Mouse (Mus musculus) small intestine, adult 2 months (tissue): ENCODE results near the gene Gemin7. TPM values are rescaled to one million over a fixed set of nuclear protein-coding genes. Genes with fewer than 3 reads are reported as not detected.

Source experiments
- H3K27ac ChIP-seq: fragments of 200-500 bp; 2 replicates; pipeline ENCODE4 v1.5.1; 2012; ENCODE audit warnings: low read depth, low read length, control low read depth, inconsistent platforms; ENCODE audit not compliant: insufficient read depth
- H3K27me3 ChIP-seq: fragments of 200-500 bp; 2 replicates; pipeline ENCODE4 v1.6.1; 2012; ENCODE audit warnings: mild to moderate bottlenecking, moderate library complexity, low read length, inconsistent platforms; ENCODE audit not compliant: control insufficient read depth, insufficient read depth
- H3K36me3 ChIP-seq: fragments of 200-500 bp; 2 replicates; pipeline ENCODE4 v1.6.1; 2012; ENCODE audit warnings: mild to moderate bottlenecking, low read length, control low read depth, inconsistent platforms; ENCODE audit not compliant: control insufficient read depth, insufficient read depth
- H3K4me1 ChIP-seq: fragments of 200-500 bp; 2 replicates; pipeline ENCODE4 v1.6.1; 2012; ENCODE audit warnings: low read length, inconsistent platforms, mixed read lengths; ENCODE audit not compliant: control insufficient read depth, insufficient read depth, insufficient read length
- H3K4me3 ChIP-seq: fragments of 200-500 bp; 2 replicates; pipeline ENCODE4 v1.5.1; 2012; ENCODE audit warnings: low read depth, mild to moderate bottlenecking, control low read depth, inconsistent platforms, low read length, moderate library complexity
- CTCF ChIP-seq: fragments of 200-500 bp; IDR thresholded peaks from 2 replicates; pipeline ENCODE4 v1.5.1; 2012; ENCODE audit warnings: low read depth, mild to moderate bottlenecking, control low read depth, inconsistent platforms, low read length, moderate library complexity, mixed read lengths; ENCODE audit not compliant: insufficient replicate concordance, insufficient read length; ENCODE audit errors: extremely low read depth
- POLR2A ChIP-seq: fragments of 200-500 bp; IDR thresholded peaks from 2 replicates; pipeline ENCODE4 v1.6.1; 2012; ENCODE audit warnings: low read depth, mild to moderate bottlenecking, control low read depth, inconsistent platforms, low read length, moderate library complexity
- WGBS: fragments of 180-500 bp; shearing (Covaris S2); methylation state at CpG from one replicate; pipeline ENCODE4 v1.1.7; 2018; 5-methylcytosine and 5-hydroxymethylcytosine counted together
- polyA plus RNA-seq: library from polyadenylated mRNA; depleted of rRNA; stranded (reverse); fragments of >200 nt; gene quantifications from 2 replicates; pipeline ENCODE4 v1.2.3, GENCODE M21; 2012

Gemin7 gene
- polyA plus RNA-seq, 1 experiment: 146 TPM

GRCm38 (mm10) chr7:19546007-19546406, 31.4 kb downstream of the Gemin7 start:
- Histone ChIP-seq H3K4me1 (peaks cover 12% of the 10 kb centered on the region; the same call in 1 of the 2 replicates), H3K36me3 (no peaks in the 10 kb centered on the region), H3K4me3 (no peak overlapping the region), H3K27ac (no peak overlapping the region), H3K27me3 (no peaks in the 10 kb centered on the region)
- 17% methylated on average over 3 of the region's 3 CpGs for WGBS
- TF ChIP-seq POLR2A (no peak), CTCF (no peak)

GRCm38 (mm10) chr7:19543584-19543983, 33.8 kb downstream of the Gemin7 start:
- Histone ChIP-seq H3K27ac (no peak overlapping the region), H3K4me1 (peaks cover 12% of the 10 kb centered on the region; the same call in 1 of the 2 replicates), H3K36me3 (no peaks in the 10 kb centered on the region), H3K4me3 (no peak overlapping the region), H3K27me3 (no peaks in the 10 kb centered on the region)
- TF ChIP-seq POLR2A (no peak), CTCF (peak; percentile 45; the same call in 1 of the 2 replicates)
- WGBS: 25% methylated on average over 6 of the region's 6 CpGs

GRCm38 (mm10) chr7:19542155-19542691, 35.2 kb downstream of the Gemin7 start:
- Histone ChIP-seq H3K27me3 (no peaks in the 10 kb centered on the region), H3K4me3 (no peak overlapping the region), H3K27ac (no peak overlapping the region), H3K4me1 (peaks cover 6% of the 10 kb centered on the region; the same call in 1 of the 2 replicates), H3K36me3 (no peaks in the 10 kb centered on the region)
- TF ChIP-seq POLR2A: no peak
- TF ChIP-seq CTCF: no peak
- WGBS: 55% methylated on average over 8 of the region's 8 CpGs

GRCm38 (mm10) chr7:19541681-19542154, 35.7 kb downstream of the Gemin7 start:
- no peak overlapping the region for H3K27ac ChIP-seq
- TF ChIP-seq CTCF (no peak), POLR2A (no peak)
- no peaks in the 10 kb centered on the region for H3K36me3 ChIP-seq
- H3K4me3 ChIP-seq: no peak overlapping the region
- peaks cover 3% of the 10 kb centered on the region; the same call in 1 of the 2 replicates for H3K4me1 ChIP-seq
- H3K27me3 ChIP-seq: no peaks in the 10 kb centered on the region
- WGBS: 76% methylated on average over 7 of the region's 7 CpGs

GRCm38 (mm10) chr7:19540771-19541566, 36.4 kb downstream of the Gemin7 start:
- no peak for TF ChIP-seq POLR2A
- WGBS: 46% methylated on average over 2 of the region's 2 CpGs
- H3K36me3 ChIP-seq: no peaks in the 10 kb centered on the region
- no peaks in the 10 kb centered on the region; the same call in 1 of the 2 replicates for H3K4me1 ChIP-seq
- H3K4me3 ChIP-seq: no peak overlapping the region
- no peak overlapping the region for H3K27ac ChIP-seq
- no peaks in the 10 kb centered on the region for H3K27me3 ChIP-seq

- Histone ChIP-seq H3K36me3 (peaks cover 41% of the 10 kb centered on the region), H3K27me3 (no peaks in the 10 kb centered on the region), H3K27ac (no peak overlapping the region), H3K4me1 (peaks cover 3% of the 10 kb centered on the region), H3K4me3 (no peak overlapping the region)
- TF ChIP-seq POLR2A (no peak), CTCF (no peak)
- 95% methylated on average over 10 of the region's 10 CpGs for WGBS
These were observed 42.7 kb downstream of the Gemin7 start for GRCm38 (mm10) chr7:19534676-19535075.

- TF ChIP-seq POLR2A (no peak), CTCF (no peak)
- WGBS: 84% methylated on average over 14 of the region's 14 CpGs
- H3K27me3 ChIP-seq: no peaks in the 10 kb centered on the region
- peaks cover 3% of the 10 kb centered on the region for H3K4me1 ChIP-seq
- H3K36me3 ChIP-seq: peaks cover 41% of the 10 kb centered on the region
- no peak overlapping the region for H3K4me3 ChIP-seq
- no peak overlapping the region for H3K27ac ChIP-seq
These were observed 45.2 kb downstream of the Gemin7 start for GRCm38 (mm10) chr7:19532240-19532639.
